Mouse (Mus musculus) stomach, postnatal 0 days (tissue): ENCODE measurements around the gene Olfr960. TPM values are rescaled to one million over a fixed set of nuclear protein-coding genes. Genes with fewer than 3 reads are reported as not detected.

Source experiments
- ATAC-seq: fragments of 200-750 bp; cut with Nextera tagmentation; 2 replicates; pipeline ENCODE4 v1.8.0; 2017; ENCODE audit not compliant: low FRiP score, low TSS enrichment
- DNase-seq: peaks from one replicate; pipeline ENCODE4 v3.0.0-alpha.2; 2016; ENCODE audit warnings: low spot score
- H3K27ac ChIP-seq: fragments of 300-500 bp; sonication (generic); replicated peaks from 2 replicates; pipeline ENCODE4 v1.5.1; 2014; ENCODE audit warnings: mild to moderate bottlenecking, control low read depth
- H3K27me3 ChIP-seq: fragments of 300-500 bp; sonication (generic); 2 replicates; pipeline ENCODE4 v1.6.1; 2014; ENCODE audit warnings: low read length; ENCODE audit not compliant: control insufficient read depth, insufficient read depth
- H3K36me3 ChIP-seq: fragments of 300-500 bp; sonication (generic); 2 replicates; pipeline ENCODE4 v1.6.1; 2014; ENCODE audit warnings: low read length, mixed read lengths; ENCODE audit not compliant: control insufficient read depth, insufficient read depth
- H3K4me1 ChIP-seq: fragments of 300-500 bp; sonication (generic); replicated peaks from 2 replicates; pipeline ENCODE4 v1.6.1; 2014; ENCODE audit warnings: antibody characterized with exemption; ENCODE audit not compliant: control insufficient read depth, insufficient read depth
- H3K4me2 ChIP-seq: fragments of 300-500 bp; sonication (generic); replicated peaks from 2 replicates; pipeline ENCODE4 v1.6.1; 2014; ENCODE audit warnings: low read depth, mild to moderate bottlenecking, control low read depth, moderate library complexity
- H3K4me3 ChIP-seq: fragments of 300-500 bp; sonication (generic); 2 replicates; pipeline ENCODE4 v1.5.1; 2014; ENCODE audit warnings: low read depth, low read length, control low read depth
- H3K9ac ChIP-seq: fragments of 300-500 bp; sonication (generic); 2 replicates; pipeline ENCODE4 v1.6.1; 2014; ENCODE audit warnings: mild to moderate bottlenecking, low read length, control low read depth, mixed read lengths
- H3K9me3 ChIP-seq: fragments of 300-500 bp; sonication (generic); 2 replicates; pipeline ENCODE4 v1.6.1; 2016; ENCODE audit warnings: low read length; ENCODE audit not compliant: control insufficient read depth
- CTCF ChIP-seq: IDR thresholded peaks from 2 replicates; pipeline ENCODE4 v1.5.1; 2016; ENCODE audit warnings: antibody characterized with exemption, low read depth, mild to moderate bottlenecking, moderate library complexity
- EP300 ChIP-seq: optimal IDR thresholded peaks from 2 replicates; pipeline ENCODE3; 2016; ENCODE audit warnings: antibody characterized with exemption
- WGBS: fragments of 180-500 bp; shearing (Covaris S2); extraction: QIAGEN DNeasy Blood & Tissue Kit; methylation state at CpG from one replicate; pipeline ENCODE4 v1.1.7; 2014; 5-methylcytosine and 5-hydroxymethylcytosine counted together
- polyA plus RNA-seq: library from polyadenylated mRNA; unstranded; fragments of >200 nt; fragmentation: Nextera tagmentation; extraction: Ambion mirVana; gene quantifications from 2 replicates; pipeline ENCODE4 v1.2.1, GENCODE M21; 2015

Olfr960 gene
- polyA plus RNA-seq, 1 experiment from 2014 or later: not detected

DNA sequence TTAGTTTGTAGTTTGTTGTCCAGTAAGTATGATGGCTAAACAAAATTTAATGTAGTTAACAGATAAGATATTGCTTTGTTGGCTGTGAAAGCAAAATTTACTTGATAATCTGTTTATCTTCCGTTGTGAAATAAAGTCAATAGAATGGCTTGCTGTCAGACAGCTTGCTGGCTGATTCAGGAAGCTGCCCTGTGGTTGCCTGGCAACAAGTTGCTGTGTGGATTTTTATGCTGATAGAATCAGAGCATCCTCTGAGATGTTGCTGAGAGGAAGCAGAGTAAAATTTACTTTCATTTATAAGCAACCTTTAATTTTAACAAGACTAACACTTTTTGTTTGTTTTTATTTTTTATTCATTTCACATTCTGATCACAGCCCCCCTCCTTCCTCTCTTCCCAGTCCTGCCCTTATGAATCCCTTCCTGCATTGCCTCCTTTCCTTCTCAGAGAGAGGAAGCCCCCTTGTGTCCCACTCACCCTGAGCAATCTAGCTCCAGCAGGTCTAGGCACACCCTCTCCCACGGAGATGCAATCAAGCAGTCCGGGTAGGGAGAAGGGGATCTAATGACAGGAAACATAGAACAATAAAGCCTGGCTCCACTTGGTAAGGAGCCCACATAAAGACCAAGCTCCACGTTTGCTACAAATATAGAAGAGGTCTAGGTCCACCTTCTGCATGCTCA lies 12.9 kb downstream of the Olfr960 start:
- Histone ChIP-seq H3K36me3 (no peaks in the 10 kb centered on the region), H3K9ac (no peak overlapping the region), H3K27ac (no peak overlapping the region), H3K4me2 (no peak overlapping the region), H3K27me3 (no peaks in the 10 kb centered on the region), H3K4me3 (no peak overlapping the region), H3K9me3 (no peaks in the 10 kb centered on the region), H3K4me1 (no peaks in the 10 kb centered on the region)
- 37% methylated on average over 4 of the region's 4 CpGs for WGBS
- DNase-seq: no peak
- ATAC-seq: no peak
- no peak for TF ChIP-seq EP300

DNA sequence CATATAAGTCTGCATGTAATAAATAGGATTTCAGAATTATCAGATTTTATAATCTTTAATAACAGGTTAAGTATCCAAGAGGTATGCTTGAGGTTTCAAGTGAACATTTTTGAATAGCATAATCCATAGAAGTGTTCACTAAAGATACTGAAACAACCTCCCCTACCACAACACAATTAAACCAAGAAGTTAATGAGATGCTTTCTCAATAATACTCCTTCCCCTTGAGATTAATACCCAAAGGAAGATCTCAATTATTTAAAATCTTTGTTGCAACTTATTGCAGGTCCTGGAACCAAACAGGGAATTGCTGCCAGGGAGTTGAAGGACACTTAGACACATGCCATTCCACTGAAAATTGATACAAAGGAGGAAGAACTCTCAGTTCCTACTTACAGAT lies 23.6 kb downstream of the Olfr960 start, which contains the start of gene Olfr961:
TSS of gene Olfr961 (plus strand) at position 301 of the 400 bp plus-strand sequence.
- Histone ChIP-seq H3K4me3 (no peak within 1 kb of the TSS), H3K27ac (no peak within 1 kb of the TSS), H3K4me1 (no peaks in the 10 kb centered on the region), H3K9me3 (no peaks in the 10 kb centered on the region), H3K9ac (no peak within 1 kb of the TSS), H3K27me3 (no peaks in the 10 kb centered on the region), H3K4me2 (no peak within 1 kb of the TSS), H3K36me3 (no peaks in the 10 kb centered on the region)
- no peak for ATAC-seq
- no peak for DNase-seq
- TF ChIP-seq EP300: no peak
- no peak for TF ChIP-seq CTCF

DNA sequence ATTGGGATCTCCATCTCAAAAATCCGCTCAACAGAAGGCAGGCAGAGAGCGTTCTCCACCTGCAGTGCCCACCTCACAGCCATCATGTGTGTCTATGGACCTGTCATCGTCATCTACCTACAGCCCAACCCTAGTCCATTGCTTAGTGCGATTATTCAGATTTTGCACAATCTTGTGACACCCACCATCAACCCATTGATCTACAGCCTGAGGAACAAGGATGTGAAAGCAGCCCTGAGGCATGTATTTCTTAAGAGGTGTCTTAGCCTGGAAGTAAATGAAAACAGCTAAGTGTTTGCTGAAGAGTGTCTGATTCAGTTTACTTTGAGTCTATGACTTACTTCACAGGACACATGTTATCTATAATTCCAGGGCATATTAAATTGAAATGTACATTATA lies 26.2 kb downstream of the Olfr960 start:
- no peak for ATAC-seq
- no peaks in the 10 kb centered on the region for H3K4me1 ChIP-seq
- no peak overlapping the region for H3K4me2 ChIP-seq
- 83% methylated on average over 4 of the region's 4 CpGs for WGBS
- TF ChIP-seq EP300: no peak
- TF ChIP-seq CTCF: no peak
- H3K4me3 ChIP-seq: no peak overlapping the region
- H3K9ac ChIP-seq: no peak overlapping the region
- H3K27me3 ChIP-seq: no peaks in the 10 kb centered on the region
- H3K9me3 ChIP-seq: no peaks in the 10 kb centered on the region
- H3K27ac ChIP-seq: no peak overlapping the region
- DNase-seq: no peak
- H3K36me3 ChIP-seq: no peaks in the 10 kb centered on the region

DNA sequence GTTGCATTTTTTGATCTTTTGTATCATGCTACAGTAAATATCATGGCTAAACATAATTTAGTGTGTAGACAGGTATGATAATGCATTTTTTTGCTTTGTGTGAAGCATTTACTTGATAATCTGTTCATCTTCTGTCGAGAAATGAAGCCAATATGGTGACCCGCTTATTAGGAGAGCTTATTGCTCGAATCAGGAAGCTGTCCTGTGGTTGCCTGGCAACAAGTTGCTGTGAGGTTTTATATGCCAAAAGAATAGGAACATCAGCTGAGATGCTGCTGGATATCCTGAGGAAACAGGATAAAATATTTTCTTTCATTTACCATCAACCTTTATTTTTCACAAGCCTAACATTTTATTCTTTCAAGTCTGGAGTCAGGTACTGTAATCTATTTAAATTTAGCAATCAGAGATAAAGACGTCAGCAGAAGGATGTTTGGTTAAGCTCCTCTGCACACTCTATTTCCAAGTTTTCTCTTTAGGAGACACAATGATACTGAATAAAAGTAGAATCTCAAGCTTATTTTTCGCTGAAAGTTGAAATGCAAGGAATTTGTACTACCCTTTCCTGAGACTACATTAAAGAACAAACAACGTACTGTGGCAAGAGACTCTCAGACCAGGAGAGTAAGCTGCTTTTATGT lies 33.7 kb downstream of the Olfr960 start:
- no peak overlapping the region for H3K9ac ChIP-seq
- H3K4me1 ChIP-seq: no peaks in the 10 kb centered on the region
- no peaks in the 10 kb centered on the region for H3K36me3 ChIP-seq
- H3K9me3 ChIP-seq: no peaks in the 10 kb centered on the region
- no peaks in the 10 kb centered on the region for H3K27me3 ChIP-seq
- no peak for ATAC-seq
- WGBS: 60% methylated on average over 6 of the region's 6 CpGs
- TF ChIP-seq EP300 (no peak), CTCF (no peak)
- no peak overlapping the region for H3K4me2 ChIP-seq
- H3K4me3 ChIP-seq: no peak overlapping the region
- no peak overlapping the region for H3K27ac ChIP-seq
- no peak for DNase-seq

DNA sequence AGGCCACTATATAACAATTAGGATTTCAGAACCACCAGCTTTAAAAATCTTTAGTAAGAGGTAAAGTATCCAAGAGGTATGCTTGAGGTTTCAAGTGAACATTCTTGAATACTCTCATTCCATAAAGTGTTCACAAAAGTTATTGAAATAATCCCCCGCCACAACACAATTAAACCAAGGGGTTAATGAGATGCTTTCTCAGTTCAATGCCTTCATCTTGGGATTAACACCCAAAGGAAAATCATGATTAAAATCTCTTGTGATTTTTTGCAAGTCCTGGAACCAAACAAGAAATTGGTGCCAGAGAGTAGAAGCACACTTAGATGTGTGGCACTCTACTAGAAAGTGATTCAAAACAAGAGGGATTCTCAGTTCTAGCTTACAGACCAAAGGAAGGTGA lies 45.7 kb downstream of the Olfr960 start, which contains the start of gene Olfr963:
TSS of gene Olfr963 (plus strand) at position 301 of the 400 bp plus-strand sequence.
- H3K27me3 ChIP-seq: no peaks in the 10 kb centered on the region
- TF ChIP-seq CTCF (no peak), EP300 (no peak)
- H3K4me1 ChIP-seq: no peaks in the 10 kb centered on the region
- H3K4me2 ChIP-seq: no peak within 1 kb of the TSS
- ATAC-seq: no peak
- no peak for DNase-seq
- H3K4me3 ChIP-seq: no peak within 1 kb of the TSS
- no peaks in the 10 kb centered on the region for H3K36me3 ChIP-seq
- 90% methylated on average over 1 of the region's 1 CpGs for WGBS
- H3K27ac ChIP-seq: no peak within 1 kb of the TSS
- no peaks in the 10 kb centered on the region for H3K9me3 ChIP-seq
- no peak within 1 kb of the TSS for H3K9ac ChIP-seq

DNA sequence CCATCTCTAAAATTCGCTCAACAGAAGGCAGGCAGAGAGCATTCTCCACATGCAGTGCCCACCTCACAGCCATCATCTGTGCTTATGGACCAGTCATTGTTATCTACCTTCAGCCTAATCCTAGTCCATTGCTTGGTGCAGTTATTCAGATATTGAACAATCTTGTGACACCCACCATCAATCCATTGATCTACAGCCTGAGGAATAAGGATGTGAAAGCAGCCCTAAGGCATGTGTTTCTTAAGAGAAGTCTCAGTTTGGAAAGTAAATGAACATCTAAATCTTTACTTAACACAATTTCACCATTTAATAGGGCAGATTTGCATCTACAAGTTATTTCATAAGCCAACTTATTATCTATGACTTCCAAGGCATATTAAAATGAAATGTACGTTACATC lies 48.5 kb downstream of the Olfr960 start:
- no peaks in the 10 kb centered on the region for H3K4me1 ChIP-seq
- no peaks in the 10 kb centered on the region for H3K36me3 ChIP-seq
- no peak for TF ChIP-seq CTCF
- H3K27me3 ChIP-seq: no peaks in the 10 kb centered on the region
- H3K9ac ChIP-seq: no peak overlapping the region
- WGBS: 71% methylated on average over 2 of the region's 2 CpGs
- no peaks in the 10 kb centered on the region for H3K9me3 ChIP-seq
- ATAC-seq (no peak), DNase-seq (no peak)
- no peak overlapping the region for H3K4me2 ChIP-seq
- no peak overlapping the region for H3K27ac ChIP-seq
- H3K4me3 ChIP-seq: no peak overlapping the region

Other genes with a start within 250 kb of the Olfr960 start
- not detected in 2 replicates for gene Olfr951, start 234.0 kb upstream of the Olfr960 start, polyA plus RNA-seq
- not detected in 2 replicates for gene Olfr952, start 194.2 kb upstream of the Olfr960 start, polyA plus RNA-seq
- gene Olfr954, start 164.7 kb upstream of the Olfr960 start, polyA plus RNA-seq: 0.02 TPM in 1 of 2 replicates, not detected in the other
- not detected in 2 replicates for gene Olfr955, start 149.4 kb upstream of the Olfr960 start, polyA plus RNA-seq
- gene Olfr44, start 127.4 kb upstream of the Olfr960 start, polyA plus RNA-seq: not detected in 2 replicates
- not detected in 2 replicates for gene Olfr957, start 105.6 kb upstream of the Olfr960 start, polyA plus RNA-seq
- not detected in 2 replicates for gene Olfr958, start 67.3 kb upstream of the Olfr960 start, polyA plus RNA-seq
- not detected in 2 replicates for gene Olfr959, start 45.8 kb upstream of the Olfr960 start, polyA plus RNA-seq
- gene AW551984, start 17.0 kb upstream of the Olfr960 start, polyA plus RNA-seq: 10.6 and 12.5 TPM in 2 replicates
- gene Olfr148, start 10.7 kb upstream of the Olfr960 start, polyA plus RNA-seq: not detected in 2 replicates
- not detected in 2 replicates for gene Olfr961, start 23.7 kb downstream of the Olfr960 start, polyA plus RNA-seq
- not detected in 2 replicates for gene Olfr963, start 45.8 kb downstream of the Olfr960 start, polyA plus RNA-seq
- not detected in 2 replicates for gene Olfr149, start 85.7 kb downstream of the Olfr960 start, polyA plus RNA-seq
- gene Olfr965, start 90.0 kb downstream of the Olfr960 start, polyA plus RNA-seq: not detected in 2 replicates
- gene Olfr150, start 109.6 kb downstream of the Olfr960 start, polyA plus RNA-seq: not detected in 2 replicates
- not detected in 2 replicates for gene Olfr967, start 124.9 kb downstream of the Olfr960 start, polyA plus RNA-seq
- not detected in 2 replicates for gene Olfr968, start 161.9 kb downstream of the Olfr960 start, polyA plus RNA-seq
- gene Olfr969, start 169.6 kb downstream of the Olfr960 start, polyA plus RNA-seq: not detected in 2 replicates
- not detected in 2 replicates for gene Olfr970, start 187.5 kb downstream of the Olfr960 start, polyA plus RNA-seq
- not detected in 2 replicates for gene Olfr971, start 215.5 kb downstream of the Olfr960 start, polyA plus RNA-seq
- not detected in 2 replicates for gene Olfr972, start 245.0 kb downstream of the Olfr960 start, polyA plus RNA-seq